Comparison of ENCODE assay signal across 23 mouse cellular contexts in the genomic region with DNA sequence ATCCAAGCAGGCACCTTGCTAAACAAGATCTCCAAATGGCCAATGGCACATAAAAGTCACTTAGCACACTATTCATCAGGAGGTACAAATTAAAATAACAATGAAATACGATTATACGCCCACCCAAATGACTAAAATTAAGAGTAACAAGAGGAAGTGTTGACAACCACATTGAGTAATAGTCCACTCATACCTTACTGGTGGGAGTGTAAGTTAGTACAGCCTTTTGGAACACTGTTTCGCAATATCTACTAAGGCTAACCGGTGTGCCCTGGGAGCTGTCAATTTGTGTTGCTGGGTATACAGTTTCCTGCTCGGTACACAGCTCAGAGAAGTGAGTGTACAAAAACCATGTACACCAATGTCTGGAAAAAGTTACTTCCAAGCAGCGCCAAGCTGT.
DNase-seq lines count a peak whose midpoint lies in the region; ATAC-seq and TF ChIP-seq lines count a peak whose summit lies in the region.
"Had no signal": no experiment of that assay in that cellular context is flagged by ENCODE, and none has a peak within 500 bp of the region (broad histone marks: within the 10 kb centered on the region; RNA-seq: fewer than 3 reads in every experiment).

No protein-coding gene starts in this region.

- peak overlapping the region; percentile 50 for H3K27ac ChIP-seq in stomach, postnatal 0 days (replicated peaks)
- H3K27ac ChIP-seq in midbrain, embryonic 15.5 days, result no peak overlapping the region
- no peak overlapping the region for H3K27ac ChIP-seq in forebrain, embryonic 16.5 days (ENCODE audit: low read length)
- H3K27ac ChIP-seq: embryonic facial prominence, embryonic 15.5 days; forebrain, embryonic 15.5 days; gastrocnemius, adult 2 months; hindbrain, embryonic 15.5 days; layer of hippocampus, adult 2 months; left cerebral cortex, adult 2 months; limb, embryonic 10.5 days; liver, embryonic 15.5 days; neural tube, embryonic 13.5 days had no signal

- peak; percentile 67 for DNase-seq in lung, postnatal 25 days (ENCODE audit: low spot score)
- DNase-seq in lung, postnatal 14 days, result no peak
- DNase-seq in fat pad, adult 2 months (ENCODE audit: extremely low read depth, low read depth, low spot score), result peak; percentile 93
- no peak for DNase-seq in stomach, postnatal 0 days (ENCODE audit: low spot score)
- DNase-seq in gastrocnemius, postnatal 10 days, result no peak
- DNase-seq: cerebellum, adult 9-11 months; gastrocnemius, adult 2 months; kidney, adult 18-20 months; kidney, postnatal 10 days; right cerebral cortex, postnatal 14 days; thymus, postnatal 36 days had no signal

- no peaks in the 10 kb centered on the region for H3K4me1 ChIP-seq in stomach, postnatal 0 days (replicated peaks; ENCODE audit: control insufficient read depth, insufficient read depth)
- H3K4me1 ChIP-seq in midbrain, embryonic 15.5 days, result no peaks in the 10 kb centered on the region
- H3K4me1 ChIP-seq in forebrain, embryonic 16.5 days (replicated peaks; ENCODE audit: control insufficient read depth, insufficient read depth, low read length), result peaks cover 6% of the 10 kb centered on the region
- H3K4me1 ChIP-seq: embryonic facial prominence, embryonic 15.5 days; hindbrain, embryonic 15.5 days; limb, embryonic 10.5 days had no signal

- no peak overlapping the region for H3K4me2 ChIP-seq in stomach, postnatal 0 days (replicated peaks; ENCODE audit: low read depth)
- H3K4me2 ChIP-seq in midbrain, embryonic 15.5 days, result no peak overlapping the region
- H3K4me2 ChIP-seq in forebrain, embryonic 16.5 days (ENCODE audit: low read length), result no peak overlapping the region
- H3K4me2 ChIP-seq: embryonic facial prominence, embryonic 15.5 days; forebrain, embryonic 15.5 days; heart, embryonic 12.5 days; hindbrain, embryonic 15.5 days; liver, embryonic 15.5 days; neural tube, embryonic 13.5 days had no signal

- TF ChIP-seq EP300 in stomach, postnatal 0 days (optimal IDR thresholded peaks at IDR 0.05), result no peak

- 68% methylated on average over 6 of the region's 6 CpGs for WGBS in stomach, postnatal 0 days
- WGBS in midbrain, embryonic 15.5 days, result 94% methylated on average over 6 of the region's 6 CpGs
- WGBS in forebrain, embryonic 16.5 days, result 86% methylated on average over 6 of the region's 6 CpGs

- no peak overlapping the region for H3K9ac ChIP-seq in stomach, postnatal 0 days (ENCODE audit: low read length)
- no peak overlapping the region for H3K9ac ChIP-seq in midbrain, embryonic 15.5 days
- H3K9ac ChIP-seq in forebrain, embryonic 16.5 days (replicated peaks; ENCODE audit: low read depth, low read length), result no peak overlapping the region
- H3K9ac ChIP-seq: embryonic facial prominence, embryonic 15.5 days; forebrain, embryonic 15.5 days; heart, embryonic 12.5 days; hindbrain, embryonic 15.5 days; liver, embryonic 15.5 days; neural tube, embryonic 13.5 days had no signal

- H3K9me3 ChIP-seq in stomach, postnatal 0 days (ENCODE audit: control insufficient read depth, low read length), result no peaks in the 10 kb centered on the region
- no peaks in the 10 kb centered on the region for H3K9me3 ChIP-seq in midbrain, embryonic 15.5 days
- H3K9me3 ChIP-seq in forebrain, embryonic 16.5 days (ENCODE audit: control insufficient read depth, low read length), result no peaks in the 10 kb centered on the region
- H3K9me3 ChIP-seq: embryonic facial prominence, embryonic 15.5 days; forebrain, embryonic 15.5 days; hindbrain, embryonic 15.5 days; limb, embryonic 10.5 days; liver, embryonic 15.5 days; neural tube, embryonic 13.5 days had no signal

- H3K36me3 ChIP-seq in stomach, postnatal 0 days (ENCODE audit: control insufficient read depth, insufficient read depth, low read length), result no peaks in the 10 kb centered on the region
- no peaks in the 10 kb centered on the region for H3K36me3 ChIP-seq in midbrain, embryonic 15.5 days (replicated peaks)
- no peaks in the 10 kb centered on the region for H3K36me3 ChIP-seq in forebrain, embryonic 16.5 days (ENCODE audit: control insufficient read depth, insufficient read depth)
- H3K36me3 ChIP-seq: embryonic facial prominence, embryonic 15.5 days; forebrain, embryonic 15.5 days; heart, embryonic 12.5 days; hindbrain, embryonic 15.5 days; limb, embryonic 10.5 days; liver, embryonic 15.5 days; neural tube, embryonic 13.5 days had no signal

- peak; percentile 68 for ATAC-seq in CD4-positive, CD25-positive, alpha-beta regulatory T cell, adult 4 months
- no peak for ATAC-seq in stomach, postnatal 0 days (ENCODE audit: low FRiP score, low TSS enrichment)
- no peak for ATAC-seq in midbrain, embryonic 15.5 days (replicated peaks)
- no peak for ATAC-seq in forebrain, embryonic 16.5 days
- ATAC-seq: forebrain, embryonic 15.5 days had no signal

- no peaks in the 10 kb centered on the region for H3K27me3 ChIP-seq in stomach, postnatal 0 days (ENCODE audit: control insufficient read depth, insufficient read depth, low read length)
- no peaks in the 10 kb centered on the region for H3K27me3 ChIP-seq in midbrain, embryonic 15.5 days (replicated peaks)
- no peaks in the 10 kb centered on the region for H3K27me3 ChIP-seq in forebrain, embryonic 16.5 days (replicated peaks; ENCODE audit: control insufficient read depth, insufficient read depth, low read length)
- H3K27me3 ChIP-seq: embryonic facial prominence, embryonic 15.5 days; forebrain, embryonic 15.5 days; hindbrain, embryonic 15.5 days; liver, embryonic 15.5 days; neural tube, embryonic 13.5 days had no signal

- H3K4me3 ChIP-seq in stomach, postnatal 0 days (ENCODE audit: low read depth, low read length), result no peak overlapping the region
- H3K4me3 ChIP-seq in midbrain, embryonic 15.5 days, result no peak overlapping the region
- H3K4me3 ChIP-seq in forebrain, embryonic 16.5 days (replicated peaks; ENCODE audit: low read length), result no peak overlapping the region
- H3K4me3 ChIP-seq: embryonic facial prominence, embryonic 15.5 days; forebrain, embryonic 15.5 days; gastrocnemius, adult 2 months; heart, embryonic 12.5 days; hindbrain, embryonic 15.5 days; layer of hippocampus, adult 2 months; left cerebral cortex, adult 2 months; limb, embryonic 10.5 days; liver, embryonic 15.5 days; neural tube, embryonic 13.5 days had no signal

- no peak for TF ChIP-seq CTCF in stomach, postnatal 0 days (IDR thresholded peaks at IDR 0.05; ENCODE audit: low read depth)

Comparison
In these comparisons a context has a peak if more than half of its experiments do, and no peak if none do; other contexts are left out.
1. DNase-seq: peak in lung, postnatal 25 days (single experiment) and fat pad, adult 2 months (single experiment); none in lung, postnatal 14 days (single experiment), stomach, postnatal 0 days (single experiment) and gastrocnemius, postnatal 10 days (single experiment).